ENCODE assay signal across 12 mouse cellular contexts in the genomic region with DNA sequence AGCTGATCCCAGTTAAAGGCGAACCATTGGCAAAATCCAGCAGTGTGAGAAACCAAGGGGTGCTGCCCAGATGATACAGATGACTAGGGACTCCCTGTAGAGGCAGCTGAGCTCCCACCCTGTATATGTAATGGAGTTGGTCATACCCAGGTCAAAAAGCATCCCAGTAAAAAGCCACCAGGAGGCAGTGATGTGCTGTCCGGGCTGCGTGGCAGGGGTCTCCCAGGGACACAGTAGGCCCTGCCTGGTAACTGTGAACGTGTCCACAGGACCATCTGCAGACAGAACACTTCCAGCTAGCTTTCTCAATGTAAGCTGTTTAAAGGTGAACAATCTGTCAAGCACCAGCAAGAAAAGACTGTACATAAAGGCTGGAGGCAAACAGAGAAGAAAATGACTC.
DNase-seq lines count a peak whose midpoint lies in the region; ATAC-seq and TF ChIP-seq lines count a peak whose summit lies in the region.
"Had no signal": no experiment of that assay in that cellular context is flagged by ENCODE, and none has a peak within 500 bp of the region (broad histone marks: within the 10 kb centered on the region; RNA-seq: fewer than 3 reads in every experiment).

No protein-coding gene starts in this region.

- no peaks in the 10 kb centered on the region for H3K36me3 ChIP-seq in midbrain, embryonic 11.5 days (ENCODE audit: control insufficient read depth, insufficient read depth, low read length)
- H3K36me3 ChIP-seq: hindbrain, embryonic 15.5 days had no signal

- intact Hi-C loops in left cerebral cortex, adult 2 months (cut with DNase I), result no loop called here

- peak; percentile 23 for TF ChIP-seq CTCF in left cerebral cortex, adult 2 months (IDR thresholded peaks at IDR 0.05)
- peak; percentile 62 for TF ChIP-seq CTCF in brain, embryonic 14.5 days (IDR thresholded peaks at IDR 0.05; ENCODE audit: borderline replicate concordance, extremely low read depth, insufficient read depth, insufficient read length)
- no peak for TF ChIP-seq CTCF in cerebellum, adult 2 months (IDR thresholded peaks at IDR 0.05; ENCODE audit: borderline replicate concordance, insufficient read depth, low read depth, low read length)

- no peaks in the 10 kb centered on the region for H3K27me3 ChIP-seq in midbrain, embryonic 11.5 days (ENCODE audit: control insufficient read depth, insufficient read depth, low read length)
- no peaks in the 10 kb centered on the region for H3K27me3 ChIP-seq in cerebellum, adult 2 months (ENCODE audit: control insufficient read depth, insufficient read depth, low read length)
- H3K27me3 ChIP-seq: forebrain, embryonic 13.5 days; hindbrain, embryonic 15.5 days had no signal

- DNase-seq in cerebellum, postnatal 10 days, result peak; percentile 60 to 65
- no peak for DNase-seq in cerebellum, adult 9-11 months
- no peak for DNase-seq in left cerebral cortex, adult 2 months (ENCODE audit: extremely low spot score in 1 of 2, low spot score in 2 of 2)
- DNase-seq in left cerebral cortex, adult 11 months (ENCODE audit: low spot score), result no peak
- peak; percentile 62 for DNase-seq in brain, embryonic 14.5 days (ENCODE audit: low read depth)
- DNase-seq in midbrain, embryonic 11.5 days (ENCODE audit: low spot score, missing footprints), result peak; percentile 92
- no peak for DNase-seq in layer of hippocampus, adult 9-11 months
- DNase-seq in cerebellum, adult 2 months, result no peak
- DNase-seq: cerebellum, adult 9-10 months had no signal

- H3K9ac ChIP-seq in midbrain, embryonic 11.5 days (ENCODE audit: low read length), result no peak overlapping the region
- H3K9ac ChIP-seq: forebrain, embryonic 13.5 days; hindbrain, embryonic 15.5 days had no signal

- no peak overlapping the region for H3K27ac ChIP-seq in left cerebral cortex, adult 2 months
- H3K27ac ChIP-seq in midbrain, embryonic 11.5 days (ENCODE audit: low read depth, low read length), result no peak overlapping the region
- no peak overlapping the region for H3K27ac ChIP-seq in cerebellum, adult 2 months (ENCODE audit: insufficient read depth, low read length)
- H3K27ac ChIP-seq: hindbrain, embryonic 15.5 days; macrophage had no signal

- H3K4me3 ChIP-seq in left cerebral cortex, adult 2 months, result no peak overlapping the region
- H3K4me3 ChIP-seq in midbrain, embryonic 11.5 days (ENCODE audit: low read depth, low read length), result no peak overlapping the region
- no peak overlapping the region for H3K4me3 ChIP-seq in cerebellum, adult 2 months (replicated peaks; ENCODE audit: insufficient read depth, low read depth, low read length)
- H3K4me3 ChIP-seq: forebrain, embryonic 13.5 days; hindbrain, embryonic 15.5 days had no signal

- ATAC-seq in midbrain, embryonic 11.5 days (ENCODE audit: low FRiP score), result peak; percentile 62; the same call in 1 of the 2 replicates
- ATAC-seq: forebrain, embryonic 13.5 days had no signal

- H3K4me1 ChIP-seq in midbrain, embryonic 11.5 days (ENCODE audit: control insufficient read depth, insufficient read depth, low read length), result 0 out of 2 replicates have a peak, but pooled peaks cover 2% of the 10 kb centered on the region
- peaks cover 11% of the 10 kb centered on the region for H3K4me1 ChIP-seq in cerebellum, adult 2 months (ENCODE audit: control insufficient read depth, insufficient read depth, low read length)

- 43% methylated on average over 4 of the region's 4 CpGs for WGBS in midbrain, embryonic 11.5 days
- 58% methylated on average over 4 of the region's 4 CpGs for WGBS in cerebellum, adult 2 months

- H3K4me2 ChIP-seq in midbrain, embryonic 11.5 days, result no peak overlapping the region
- H3K4me2 ChIP-seq: forebrain, embryonic 13.5 days; hindbrain, embryonic 15.5 days had no signal

- no peaks in the 10 kb centered on the region for H3K9me3 ChIP-seq in midbrain, embryonic 11.5 days (ENCODE audit: control insufficient read depth, low read length)
- H3K9me3 ChIP-seq: forebrain, embryonic 13.5 days; hindbrain, embryonic 15.5 days had no signal

- no peak for TF ChIP-seq POLR2A in brain, embryonic 14.5 days (IDR thresholded peaks at IDR 0.05; ENCODE audit: borderline replicate concordance, extremely low read depth, insufficient read depth, insufficient read length, poor library complexity, severe bottlenecking)
- no peak for TF ChIP-seq POLR2A in cerebellum, adult 2 months (IDR thresholded peaks at IDR 0.05; ENCODE audit: borderline replicate concordance, insufficient read depth, low read length)

Comparison
In these comparisons a context has a peak if more than half of its experiments do, and no peak if none do; other contexts are left out.
1. DNase-seq: peak in cerebellum, postnatal 10 days (2 of 2), brain, embryonic 14.5 days (single experiment) and midbrain, embryonic 11.5 days (single experiment); none in cerebellum, adult 9-11 months (single experiment), left cerebral cortex, adult 2 months (0 of 2), left cerebral cortex, adult 11 months (single experiment), layer of hippocampus, adult 9-11 months (single experiment) and cerebellum, adult 2 months (0 of 2).